Mouse (Mus musculus): ENCODE results near the gene Slco6d1.

DNA sequence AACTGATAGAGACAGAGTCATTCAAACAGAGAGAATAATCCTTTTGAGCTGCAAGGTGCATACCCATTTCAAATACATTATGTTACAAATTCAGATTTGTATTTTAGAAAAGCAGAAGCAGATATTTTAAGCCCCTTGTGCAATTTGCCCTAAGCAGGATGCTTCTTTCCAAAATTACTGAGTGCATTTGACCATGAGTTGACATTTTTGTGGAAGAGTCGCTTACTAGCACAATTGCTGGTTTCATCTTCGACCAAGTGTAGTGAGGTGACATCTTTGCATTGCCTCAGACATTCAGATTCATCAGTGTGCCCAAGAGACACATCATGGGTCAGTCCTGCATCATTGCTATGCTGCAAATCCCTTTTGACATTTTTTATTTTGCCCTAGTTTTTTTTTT lies 133.5 kb downstream of the Slco6d1 start:
- TF ChIP-seq POLR2A (IDR thresholded peaks at IDR 0.05; ENCODE audit: insufficient read depth, low read length) = no peak
- TF ChIP-seq CTCF (IDR thresholded peaks at IDR 0.05; ENCODE audit: low read depth, low read length) = no peak
- no peak for TF ChIP-seq EP300 (IDR thresholded peaks at IDR 0.05; ENCODE audit: insufficient read depth, low read depth, low read length)
